Mouse (Mus musculus) liver, adult 2 months (tissue): ENCODE data around the gene Dvl2.

ENCODE experiments used
- CTCF ChIP-seq: fragments of 200-500 bp; IDR thresholded peaks from 2 replicates; pipeline ENCODE4 v1.5.1; 2011; ENCODE audit warnings: low read depth, low read length, control low read depth
- POLR2A ChIP-seq: fragments of 200-500 bp; IDR thresholded peaks from 2 replicates; pipeline ENCODE4 v1.6.1; 2011; ENCODE audit warnings: low read length, control low read depth; ENCODE audit not compliant: insufficient read depth; ENCODE audit errors: extremely low read depth

DNA sequence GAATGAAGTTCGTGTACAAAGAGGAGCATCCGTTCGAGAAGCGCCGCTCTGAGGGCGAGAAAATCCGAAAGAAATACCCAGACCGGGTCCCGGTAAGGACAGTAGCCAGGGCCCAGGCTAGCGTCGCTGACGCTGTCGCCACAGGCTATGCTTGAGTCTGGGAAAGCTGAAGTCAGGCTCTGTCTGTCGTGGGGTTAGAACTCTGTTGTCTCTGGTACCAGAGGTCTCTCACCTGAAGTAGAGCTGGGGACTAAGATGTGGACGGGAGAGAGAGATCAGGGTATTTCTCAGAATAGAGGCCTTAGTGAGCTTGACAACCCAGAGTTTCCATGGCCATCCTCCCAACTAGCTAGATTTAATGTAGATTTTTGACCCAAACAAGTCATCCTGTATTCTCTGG is 8.7 kb upstream of the Dvl2 start:
- TF ChIP-seq POLR2A (no peak), CTCF (no peak)
